Mouse (Mus musculus) thymus, adult 2 months (tissue): ENCODE data around the gene Pde6b.

Experiments
- CTCF ChIP-seq: fragments of 200-500 bp; IDR thresholded peaks from 2 replicates; pipeline ENCODE4 v1.5.1; 2012; ENCODE audit warnings: mild to moderate bottlenecking, control low read depth, low read length, moderate library complexity, borderline replicate concordance; ENCODE audit not compliant: control insufficient read depth, poor library complexity, insufficient read depth; ENCODE audit errors: extremely low read depth
- POLR2A ChIP-seq: fragments of 200-500 bp; IDR thresholded peaks from 2 replicates; pipeline ENCODE4 v1.6.1; 2012; ENCODE audit warnings: mild to moderate bottlenecking, low read length, control low read depth, moderate library complexity; ENCODE audit not compliant: control insufficient read depth, poor library complexity, insufficient read depth; ENCODE audit errors: extremely low read depth

- TF ChIP-seq CTCF (no peak), POLR2A (no peak)
Measured at GRCm38 (mm10) chr5:108359491-108359890, 28.7 kb upstream of the Pde6b start.
